Mouse (Mus musculus) ES-E14 (cell line): ENCODE measurements around the gene 4933405L10Rik. TPM values are rescaled to one million over a fixed set of nuclear protein-coding genes. Genes with fewer than 3 reads are reported as not detected.
A peak's percentile ranks its signal among the peaks of the same experiment; 100 is the strongest.

Source experiments
- DNase-seq: peaks from one replicate; pipeline ENCODE4 v3.0.0-alpha.2; 2013; ENCODE audit warnings: low read depth, low spot score
- H3K27ac ChIP-seq: 2 replicates; pipeline ENCODE4 v1.5.1; 2012; ENCODE audit warnings: low read depth, mild to moderate bottlenecking, low read length, moderate library complexity, mixed read lengths; ENCODE audit not compliant: poor library complexity, insufficient read depth, severe bottlenecking
- H3K36me3 ChIP-seq: 2 replicates; pipeline ENCODE4 v1.6.1; 2012; ENCODE audit warnings: mild to moderate bottlenecking, low read length, moderate library complexity, mixed read lengths; ENCODE audit not compliant: control insufficient read depth, poor library complexity, insufficient read depth, severe bottlenecking
- H3K4me1 ChIP-seq, 2 experiments: fragments of 150-350 bp in 1 of 2; sonication (generic) in 1 of 2; 2 replicates each; pipeline ENCODE4 v1.6.1; 2012; ENCODE audit warnings: low read length in 2 of 2, mild to moderate bottlenecking in 1 of 2, mixed read lengths in 1 of 2; ENCODE audit not compliant: control insufficient read depth in 2 of 2, insufficient read depth in 2 of 2, poor library complexity in 1 of 2
- H3K4me3 ChIP-seq, 2 experiments: fragments of 150-350 bp in 1 of 2; sonication (generic) in 1 of 2; 2 replicates each; pipeline ENCODE4 v1.5.1; 2012; ENCODE audit warnings: low read length in 2 of 2, low read depth in 1 of 2, mild to moderate bottlenecking in 1 of 2, mixed read lengths in 1 of 2; ENCODE audit not compliant: insufficient read depth in 1 of 2, poor library complexity in 1 of 2, severe bottlenecking in 1 of 2
- H3K9ac ChIP-seq: 2 replicates; pipeline ENCODE4 v1.6.1; 2012; ENCODE audit warnings: low read depth, mild to moderate bottlenecking, low read length, mixed read lengths; ENCODE audit not compliant: poor library complexity, insufficient read depth, severe bottlenecking
- H3K9me3 ChIP-seq: fragments of 150-350 bp; sonication (generic); 2 replicates; pipeline ENCODE4 v1.6.1; 2012; ENCODE audit warnings: low read depth, mild to moderate bottlenecking, low read length; ENCODE audit not compliant: control insufficient read depth, insufficient read depth
- CHD2 ChIP-seq: IDR thresholded peaks from 2 replicates; pipeline ENCODE4 v1.6.1; 2014; ENCODE audit warnings: mild to moderate bottlenecking, low read depth, low read length, inconsistent platforms
- HCFC1 ChIP-seq: IDR thresholded peaks from 2 replicates; pipeline ENCODE4 v1.6.1; 2012; ENCODE audit warnings: low read length, inconsistent platforms, borderline replicate concordance; ENCODE audit not compliant: insufficient read depth
- MAFK ChIP-seq: IDR thresholded peaks from 2 replicates; pipeline ENCODE4 v1.6.1; 2014; ENCODE audit warnings: mild to moderate bottlenecking, low read depth, low read length, inconsistent platforms; ENCODE audit not compliant: insufficient read depth
- ZC3H11A ChIP-seq: IDR thresholded peaks from 2 replicates; pipeline ENCODE4 v1.6.1; 2012; ENCODE audit warnings: low read depth, mild to moderate bottlenecking, inconsistent platforms, low read length, borderline replicate concordance
- ZNF384 ChIP-seq: IDR thresholded peaks from 2 replicates; pipeline ENCODE4 v1.6.1; 2012; ENCODE audit warnings: low read depth, low read length, inconsistent platforms
- in situ Hi-C, 2 experiments: fragments of 600-800 bp; cut with MboI; formaldehyde crosslinking; loops; one replicate each; pipeline ENCODE4 v1.15.1; 2025; ENCODE audit warnings: low sequenced_read_pairs in 2 of 2, inconsistent platforms in 1 of 2; ENCODE audit not compliant: unreplicated experiment in 2 of 2
- total RNA-seq: library from RNA; depleted of rRNA; stranded (reverse); fragments of 300-350 nt; gene quantifications from 2 replicates; pipeline ENCODE4 v1.2.3, GENCODE M21; 2012

The 4933405L10Rik gene
- total RNA-seq, 1 experiment = 0.18 TPM

DNA sequence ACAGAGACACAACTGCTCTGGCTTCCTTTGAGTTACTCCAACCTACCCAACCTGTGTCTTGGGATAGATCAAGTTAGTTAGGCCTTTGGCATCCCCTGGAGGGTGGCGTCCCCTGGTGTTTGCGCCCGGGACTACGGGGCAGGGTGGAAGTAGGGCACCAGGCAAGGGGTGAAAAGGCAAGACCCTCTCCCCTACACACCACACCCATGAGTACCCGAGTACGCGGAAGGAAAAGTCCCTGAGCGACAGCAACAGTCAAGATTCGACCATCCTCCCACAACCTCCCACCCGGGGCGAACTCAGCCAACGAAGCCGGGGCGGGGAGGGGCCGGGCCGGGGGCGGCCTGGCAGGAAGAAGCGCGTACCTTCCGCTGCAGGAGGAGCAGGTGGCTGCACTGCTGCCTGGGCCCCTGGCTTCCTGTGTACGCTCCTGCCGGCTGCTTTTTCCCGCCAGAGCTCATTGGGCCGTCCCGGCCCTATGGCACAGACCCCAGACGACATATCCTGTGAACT, 21.6 kb upstream of the 4933405L10Rik start, which contains the start of gene Carmil2:
Gene Carmil2 (plus strand): TSS at position 479 of the 513 bp plus-strand sequence.
- peak within 1 kb of the TSS; percentile 54 for H3K9ac ChIP-seq
- peak within 1 kb of the TSS; percentile 50 to 56 for H3K4me3 ChIP-seq
- peak within 1 kb of the TSS; percentile 47; the same call in 1 of the 2 replicates for H3K27ac ChIP-seq
- no peak for TF ChIP-seq ZNF384
- peak; percentile 68; the same call in 1 of the 2 replicates for TF ChIP-seq ZC3H11A
- TF ChIP-seq MAFK = no peak
- TF ChIP-seq CHD2 = no peak
- TF ChIP-seq HCFC1 = peak; percentile 39; the same call in 1 of the 2 replicates
- H3K36me3 ChIP-seq = peaks cover 12% of the 10 kb centered on the region
- no peak for DNase-seq
- H3K9me3 ChIP-seq = no peaks in the 10 kb centered on the region
- in situ Hi-C loops = no loop called here
- H3K4me1 ChIP-seq = peaks cover 3 to 14% of the 10 kb centered on the region in 2 experiments; a peak in 3 of 4 replicates

DNA sequence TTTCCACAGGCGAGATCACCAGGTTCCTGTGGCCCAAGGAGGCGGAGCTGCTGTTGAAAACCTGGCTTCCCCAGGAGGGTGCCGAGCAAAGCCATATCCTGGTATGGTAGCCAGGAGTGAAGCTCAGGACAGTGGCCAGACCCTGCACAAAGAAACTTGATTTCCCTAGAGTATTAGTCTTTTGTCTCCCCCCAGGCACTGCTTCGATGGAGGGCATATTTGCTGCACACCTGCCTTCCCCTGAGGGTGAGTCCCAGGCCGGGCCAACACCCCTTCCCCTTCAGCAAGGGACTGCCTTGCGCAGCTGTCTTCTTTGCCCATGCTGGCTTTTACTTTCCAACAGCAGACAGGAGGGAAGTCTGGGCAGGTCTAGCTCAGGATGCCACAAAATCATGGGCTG, 20.9 kb upstream of the 4933405L10Rik start:
- no peak overlapping the region for H3K27ac ChIP-seq
- in situ Hi-C loops = no loop called here
- H3K4me1 ChIP-seq = peaks cover 3 to 14% of the 10 kb centered on the region in 2 experiments; a peak in 3 of 4 replicates
- peak overlapping the region; percentile 50 to 56; a peak in 3 of 4 replicates for H3K4me3 ChIP-seq
- H3K36me3 ChIP-seq = peaks cover 7% of the 10 kb centered on the region
- DNase-seq = no peak
- peak overlapping the region; percentile 54 for H3K9ac ChIP-seq
- no peak for TF ChIP-seq MAFK
- no peak for TF ChIP-seq CHD2
- no peak for TF ChIP-seq HCFC1
- no peak for TF ChIP-seq ZNF384
- TF ChIP-seq ZC3H11A = no peak
- no peaks in the 10 kb centered on the region for H3K9me3 ChIP-seq

DNA sequence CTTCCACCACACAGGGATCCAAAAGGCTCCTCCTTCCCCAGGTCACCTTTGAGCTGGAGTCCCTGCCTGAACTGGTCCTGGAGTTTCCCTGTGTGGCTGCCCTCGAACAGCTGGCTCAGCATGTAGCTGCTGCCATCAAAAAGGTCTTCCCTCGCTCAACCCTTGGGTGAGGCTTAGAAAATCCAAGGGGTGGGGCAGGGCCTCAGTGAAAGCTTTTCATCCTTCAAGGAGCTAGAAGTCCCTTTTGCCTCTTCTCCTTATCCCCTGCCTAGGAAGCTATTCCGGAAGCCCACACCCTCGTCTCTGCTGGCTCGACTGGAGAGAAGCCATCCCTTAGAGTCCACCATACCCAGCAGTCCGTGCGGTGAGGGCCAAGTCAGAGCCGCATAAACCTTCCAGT, 19.9 kb upstream of the 4933405L10Rik start:
- Histone ChIP-seq H3K9ac (no peak overlapping the region), H3K27ac (no peak overlapping the region), H3K4me1 (peaks cover 3 to 14% of the 10 kb centered on the region in 2 experiments; a peak in 3 of 4 replicates), H3K36me3 (peaks cover 7% of the 10 kb centered on the region), H3K4me3 (peak overlapping the region in 1 of 2 experiments; percentile 9; a peak in 2 of 4 replicates), H3K9me3 (no peaks in the 10 kb centered on the region)
- in situ Hi-C loops = no loop called here
- TF ChIP-seq ZC3H11A = no peak
- TF ChIP-seq HCFC1 = no peak
- TF ChIP-seq MAFK = no peak
- TF ChIP-seq ZNF384 = no peak
- no peak for TF ChIP-seq CHD2
- DNase-seq = no peak

DNA sequence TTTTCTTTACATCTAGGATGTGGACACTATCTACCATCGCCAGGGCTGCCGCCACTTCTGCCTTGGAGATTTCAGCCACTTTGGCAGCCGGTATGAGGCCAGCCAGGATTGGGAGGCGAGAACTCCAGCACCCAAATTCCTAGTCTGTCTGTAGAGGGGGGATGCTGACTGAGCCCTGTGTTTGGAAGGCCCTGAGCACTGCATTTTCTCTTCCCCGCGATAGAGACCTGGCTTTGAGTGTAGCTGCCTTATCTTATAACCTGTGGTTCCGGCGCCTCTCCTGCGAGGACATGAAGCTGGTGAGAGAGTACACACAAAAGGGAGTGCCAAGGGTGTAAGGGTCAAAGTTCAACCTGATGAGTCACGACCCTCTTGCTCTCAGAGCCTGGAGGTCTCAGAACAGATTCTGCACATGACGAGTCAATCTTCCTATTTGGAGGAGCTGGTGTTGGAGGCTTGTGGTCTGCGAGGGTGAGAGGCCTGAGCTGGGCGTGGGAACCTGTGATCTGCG, 19.2 kb upstream of the 4933405L10Rik start:
- in situ Hi-C loops = no loop called here
- no peaks in the 10 kb centered on the region for H3K9me3 ChIP-seq
- no peak overlapping the region for H3K27ac ChIP-seq
- H3K4me3 ChIP-seq = no peak overlapping the region; a peak in 1 of 4 replicates
- DNase-seq = no peak
- TF ChIP-seq ZNF384 = no peak
- TF ChIP-seq HCFC1 = no peak
- no peak for TF ChIP-seq CHD2
- no peak for TF ChIP-seq MAFK
- H3K4me1 ChIP-seq = peaks cover 3 to 14% of the 10 kb centered on the region in 2 experiments; a peak in 3 of 4 replicates
- H3K36me3 ChIP-seq = peaks cover 3% of the 10 kb centered on the region; the same call in 1 of the 2 replicates
- H3K9ac ChIP-seq = no peak overlapping the region
